Mouse (Mus musculus) lung, postnatal 25 days (tissue): Measurements from ENCODE around the gene Olfr99.
"Not testable (repeated sequence)": the region's sequence is repeated elsewhere in the genome, so short reads cannot be mapped to it uniquely, and the experiment has no call there.

Experiments used
- DNase-seq: peaks from one replicate; pipeline ENCODE4 v3.0.0; 2022; ENCODE audit warnings: low spot score

Olfr99 gene

DNA sequence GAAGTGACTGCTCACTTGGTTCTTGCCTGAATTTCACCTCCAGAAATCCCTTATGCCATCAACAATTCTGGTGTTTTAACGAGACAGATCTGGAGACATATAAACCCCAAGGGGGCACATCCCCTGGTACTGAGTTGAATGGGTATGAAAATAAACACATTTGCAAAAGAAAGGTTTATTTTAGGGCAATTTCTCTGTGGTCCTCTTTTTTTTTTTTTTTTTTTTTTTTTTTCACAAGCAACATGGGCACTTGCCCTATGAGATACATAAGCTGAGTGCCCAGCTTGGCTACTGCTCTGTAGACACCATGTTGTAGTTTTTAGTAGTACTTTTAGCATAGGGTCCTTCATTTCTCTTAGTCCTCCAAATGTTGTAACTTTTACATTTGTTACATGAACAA lies at the start of gene Olfr99:
Olfr99 (minus strand) TSS at position 101 of the 400 bp plus-strand sequence.
- no peak for DNase-seq

DNA sequence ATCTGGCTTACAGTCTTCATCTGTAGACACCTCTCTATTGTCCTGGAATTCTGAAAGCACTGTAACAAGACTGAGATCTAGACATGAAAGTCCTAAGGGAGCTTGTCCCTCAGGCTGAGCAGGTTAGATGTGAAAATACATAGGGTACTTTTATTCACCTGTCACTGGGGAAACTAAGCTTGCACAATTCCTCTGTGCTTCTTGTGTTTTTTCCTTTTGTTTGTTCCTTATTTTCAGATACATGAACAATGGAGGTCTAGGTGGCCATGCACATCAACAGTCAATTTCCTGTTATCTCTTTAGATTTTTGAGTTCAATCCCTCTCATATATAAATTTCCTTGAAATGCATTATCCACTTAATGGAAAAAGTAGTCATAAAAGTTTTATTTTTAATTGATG lies 33.7 kb upstream of the Olfr99 start, which contains the start of gene Olfr102:
Olfr102 (minus strand) TSS at position 101 of the 400 bp plus-strand sequence.
- no peak for DNase-seq

GRCm38 (mm10) chr17:37310146-37310699 lies 27.0 kb upstream of the Olfr99 start:
- no peak for DNase-seq

- DNase-seq = no peak
Measured at GRCm38 (mm10) chr17:37308483-37308882, 25.2 kb upstream of the Olfr99 start.

DNA sequence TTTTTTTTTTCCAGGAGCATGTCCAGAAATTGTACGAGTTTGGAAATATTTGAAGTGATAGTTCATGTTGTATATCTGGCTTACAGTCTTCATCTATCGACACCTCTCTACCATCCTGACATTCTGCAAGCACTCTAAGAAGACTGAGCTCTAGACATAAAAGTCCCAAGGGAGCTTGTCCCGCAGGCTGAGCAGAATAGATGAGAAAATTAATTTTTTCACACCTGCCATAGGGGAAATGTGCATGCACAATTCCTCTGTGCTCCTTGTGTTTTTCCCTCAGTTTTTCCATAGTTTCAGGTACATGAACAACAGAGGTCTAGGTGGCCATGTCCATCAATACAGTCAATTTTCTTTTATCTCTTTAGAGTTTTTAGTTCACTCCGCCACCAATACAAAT lies 21.0 kb upstream of the Olfr99 start, which contains the start of gene Olfr101:
Olfr101 (minus strand) TSS at position 101 of the 400 bp plus-strand sequence.
- DNase-seq = no peak

DNA sequence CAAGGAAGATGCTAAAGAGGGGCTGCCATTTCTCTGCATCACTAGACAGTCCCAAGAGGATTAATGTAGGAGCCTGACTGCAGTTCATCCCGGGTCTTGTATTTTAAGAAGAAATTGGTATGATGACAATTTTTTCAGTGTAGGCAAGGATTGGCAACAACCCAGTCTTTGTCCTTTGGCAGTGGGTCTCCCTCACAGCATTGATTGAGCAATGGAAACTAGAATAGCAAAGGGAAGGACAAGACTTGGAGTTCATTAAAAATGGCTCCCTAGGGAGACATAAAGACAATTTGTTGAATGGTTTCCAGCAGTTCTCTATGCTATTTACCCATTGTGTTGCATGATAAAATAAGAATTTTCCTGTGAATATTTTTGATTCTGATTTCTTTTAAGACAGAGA lies 2.9 kb downstream of the Olfr99 start:
- no peak for DNase-seq

DNA sequence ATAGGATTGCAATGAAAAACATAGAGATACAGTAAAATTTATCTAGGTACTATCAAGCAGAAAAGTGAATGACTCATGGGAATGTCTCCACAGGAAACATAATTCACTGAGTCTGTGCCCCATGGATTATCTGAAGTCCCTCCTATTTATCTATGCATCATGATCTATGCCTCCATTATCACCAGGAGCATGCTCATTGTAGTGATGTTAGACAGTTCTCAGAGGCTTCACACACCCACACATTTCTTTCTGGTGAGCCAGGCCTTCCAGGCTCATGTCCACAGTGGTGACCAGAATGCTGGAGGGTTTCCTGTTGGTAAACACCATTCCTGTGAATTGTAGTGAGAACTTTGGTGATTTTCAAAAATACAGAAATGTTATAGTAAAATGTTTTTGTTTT lies 6.7 kb downstream of the Olfr99 start:
- no peak for DNase-seq

DNA sequence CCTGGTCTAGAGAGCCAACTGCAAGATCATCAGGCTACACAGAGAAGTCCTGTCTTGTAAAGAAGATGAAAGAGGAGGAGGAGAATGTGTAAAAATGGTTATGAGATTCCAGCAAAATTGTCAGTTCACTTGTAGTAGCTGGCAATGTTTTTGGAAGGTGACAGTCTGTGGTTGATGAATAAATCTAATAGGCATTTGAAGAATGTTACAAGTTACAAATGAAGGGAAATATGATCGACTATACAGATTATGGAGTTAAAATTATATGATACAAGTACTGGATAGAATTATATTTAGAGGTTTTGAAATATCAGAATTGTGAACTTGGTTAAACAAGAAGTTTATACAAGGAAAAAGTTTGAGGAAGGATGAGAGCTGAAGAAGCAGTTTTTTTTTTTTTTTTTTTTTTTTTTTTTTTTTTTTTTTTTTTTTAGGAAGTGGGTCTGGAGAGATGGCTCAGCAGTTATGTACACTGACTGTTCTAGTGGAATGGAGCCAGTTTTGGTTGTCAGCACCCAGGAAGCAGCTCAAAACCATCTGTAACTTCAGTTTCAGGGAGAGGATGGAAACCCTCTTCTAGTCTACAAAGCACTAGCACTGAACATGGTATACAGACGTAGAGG lies 7.5 kb downstream of the Olfr99 start:
- no peak for DNase-seq

GRCm38 (mm10) chr17:37270702-37271092 lies 12.6 kb downstream of the Olfr99 start:
- DNase-seq = peak; percentile 80

- DNase-seq = peak; percentile 94
Measured at GRCm38 (mm10) chr17:37270058-37270701, 13.1 kb downstream of the Olfr99 start, which contains the start of gene H2-M3. TSS of gene H2-M3 (plus strand) at chr17:37270220.

GRCm38 (mm10) chr17:37263626-37264025 lies 19.6 kb downstream of the Olfr99 start, which contains the start of gene Olfr98:
TSS of gene Olfr98 (minus strand) at chr17:37263749.
- no peak for DNase-seq

DNA sequence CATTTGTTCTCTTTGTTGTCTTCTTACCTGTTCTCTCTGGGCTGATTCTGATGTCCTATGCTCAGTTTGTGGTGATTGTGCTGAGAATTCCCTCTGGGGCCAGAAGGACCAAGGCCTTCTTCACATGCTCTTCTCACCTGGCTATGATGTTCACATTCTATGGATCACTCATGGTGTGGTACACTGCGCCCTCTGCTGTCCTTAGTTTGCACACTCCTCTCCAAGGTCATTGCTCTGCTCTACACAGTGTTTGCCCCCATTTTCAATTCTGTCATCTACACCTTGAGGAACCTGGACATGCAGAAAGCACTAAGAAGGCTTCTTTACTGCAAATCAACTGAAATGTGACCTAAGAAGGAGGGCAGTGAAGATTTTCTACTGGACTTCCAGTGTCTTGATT lies 32.7 kb downstream of the Olfr99 start:
- DNase-seq = peak; percentile 11

- DNase-seq = no peak
Measured at GRCm38 (mm10) chr17:37249460-37249859, 33.8 kb downstream of the Olfr99 start.

DNA sequence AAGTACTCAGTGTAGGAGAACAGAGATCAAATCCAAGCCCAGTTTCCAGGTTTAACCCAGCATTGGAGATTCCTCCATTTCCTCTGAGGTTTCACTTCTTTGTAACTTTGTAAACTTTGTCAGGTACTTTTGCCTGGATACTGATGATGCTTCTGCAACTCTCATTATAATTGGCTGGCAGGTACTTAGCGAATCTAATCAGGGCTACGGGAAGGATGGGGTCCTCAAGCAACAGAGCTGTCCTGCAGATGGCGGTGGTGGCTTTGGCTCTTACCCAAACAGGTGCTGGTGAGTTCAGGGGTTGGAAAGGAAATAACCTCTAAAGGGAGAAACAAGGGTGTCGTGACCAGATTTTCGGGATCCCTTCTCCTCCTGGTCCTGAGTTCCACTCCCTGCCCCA lies 36.5 kb downstream of the Olfr99 start:
- peak; percentile 54 for DNase-seq

DNA sequence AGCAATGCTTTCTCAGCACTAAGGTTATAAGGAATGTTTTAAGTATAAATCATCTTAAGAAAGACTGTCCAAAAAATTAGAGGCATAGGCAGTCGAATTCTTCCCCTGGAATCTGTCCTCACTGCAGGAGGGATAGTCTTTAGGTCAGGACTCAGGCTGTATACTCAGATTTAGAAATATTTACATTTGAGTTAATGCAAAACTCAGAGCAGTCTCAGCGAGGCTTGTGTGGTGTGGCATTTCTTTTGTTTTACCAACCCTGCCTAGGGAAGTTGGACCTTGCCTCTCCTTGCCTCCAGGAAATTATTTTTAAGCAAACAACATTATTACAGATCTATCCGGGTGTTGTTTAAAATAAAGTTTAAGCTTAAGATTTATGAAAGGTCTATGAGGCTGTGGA lies 41.1 kb downstream of the Olfr99 start:
- no peak for DNase-seq

DNA sequence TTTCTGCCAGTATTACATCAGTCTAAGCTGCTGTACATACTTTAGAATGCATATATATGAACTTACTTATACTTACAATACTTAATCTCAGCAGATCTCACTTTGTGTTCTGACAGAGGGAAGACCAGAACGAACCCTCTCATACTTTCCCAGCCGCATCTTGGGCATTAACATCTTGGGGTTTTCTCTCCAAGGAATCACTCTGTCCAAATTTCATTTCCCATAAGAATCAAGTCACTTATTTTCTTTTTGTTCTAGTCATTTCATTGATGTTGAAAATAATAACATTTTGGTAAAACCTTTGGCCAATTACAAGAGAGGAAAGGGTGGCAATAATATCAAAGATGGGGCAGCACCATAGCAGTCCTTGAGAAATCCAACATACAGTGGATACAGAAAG lies 46.0 kb downstream of the Olfr99 start, which contains the start of gene Olfr97:
Olfr97 (minus strand) TSS at position 101 of the 400 bp plus-strand sequence.
- DNase-seq = not testable (repeated sequence)
